Mouse (Mus musculus) myocyte (in vitro differentiated cells): ENCODE measurements around the gene Cacng2. TPM values are rescaled to one million over a fixed set of nuclear protein-coding genes. Genes with fewer than 3 reads are reported as not detected.

Source experiments
- H3K27me3 ChIP-seq: one replicate; pipeline ENCODE4 v1.6.1; 2011; ENCODE audit not compliant: control insufficient read depth, insufficient read depth, insufficient read length
- H3K36me3 ChIP-seq: one replicate; pipeline ENCODE4 v1.6.1; 2011; ENCODE audit not compliant: control insufficient read depth, insufficient read depth
- H3K4me2 ChIP-seq: one replicate; pipeline ENCODE4 v1.6.1; 2011; ENCODE audit warnings: low read depth, control low read depth
- H3K4me3 ChIP-seq: one replicate; pipeline ENCODE4 v1.5.1; 2011; ENCODE audit warnings: mild to moderate bottlenecking, control low read depth, moderate library complexity
- H3K79me2 ChIP-seq: one replicate; pipeline ENCODE4 v1.6.1; 2011; ENCODE audit not compliant: control insufficient read depth, insufficient read depth
- H3ac ChIP-seq: one replicate; pipeline ENCODE4 v1.6.1; 2011; ENCODE audit not compliant: control insufficient read depth, insufficient read length
- E2F4 ChIP-seq: IDR thresholded peaks from one replicate; pipeline ENCODE4 v1.6.1; 2011; ENCODE audit warnings: mild to moderate bottlenecking, control low read depth, moderate library complexity; ENCODE audit not compliant: insufficient read depth
- MAX ChIP-seq: IDR thresholded peaks from one replicate; pipeline ENCODE4 v1.6.1; 2011; ENCODE audit warnings: low read depth, mild to moderate bottlenecking, control low read depth
- MYOD1 ChIP-seq, 3 experiments: IDR thresholded peaks; one replicate each; pipeline ENCODE4 v1.6.1; 2011; ENCODE audit warnings: control low read depth in 2 of 3, low read depth in 2 of 3, mild to moderate bottlenecking in 2 of 3, moderate library complexity in 1 of 3; ENCODE audit not compliant: insufficient read length in 2 of 3, control insufficient read depth in 1 of 3
- MYOG ChIP-seq, 3 experiments: IDR thresholded peaks; one replicate each; pipeline ENCODE4 v1.6.1; 2011; ENCODE audit warnings: control low read depth in 2 of 3, low read depth in 2 of 3, mild to moderate bottlenecking in 2 of 3; ENCODE audit not compliant: insufficient read length in 2 of 3, control insufficient read depth in 1 of 3, insufficient read depth in 1 of 3
- POLR2A ChIP-seq: IDR thresholded peaks from one replicate; pipeline ENCODE4 v1.6.1; 2011; ENCODE audit warnings: low read depth, mild to moderate bottlenecking, control low read depth, moderate library complexity; ENCODE audit not compliant: insufficient read length
- POLR2AphosphoS2 ChIP-seq: IDR thresholded peaks from one replicate; pipeline ENCODE4 v1.6.1; 2011; ENCODE audit warnings: low read depth, control low read depth; ENCODE audit not compliant: insufficient read length
- REST ChIP-seq: IDR thresholded peaks from one replicate; pipeline ENCODE4 v1.6.1; 2011; ENCODE audit warnings: mild to moderate bottlenecking, control low read depth, moderate library complexity; ENCODE audit not compliant: insufficient read depth, insufficient read length
- SRF ChIP-seq: IDR thresholded peaks from one replicate; pipeline ENCODE4 v1.6.1; 2011; ENCODE audit warnings: low read depth; ENCODE audit not compliant: control insufficient read depth, insufficient read length
- TCF12 ChIP-seq: IDR thresholded peaks from one replicate; pipeline ENCODE4 v1.6.1; 2011; ENCODE audit warnings: mild to moderate bottlenecking, control low read depth; ENCODE audit not compliant: poor library complexity, insufficient read depth, severe bottlenecking
- TCF3 ChIP-seq: IDR thresholded peaks from one replicate; pipeline ENCODE4 v1.6.1; 2011; ENCODE audit warnings: low read depth, control low read depth; ENCODE audit not compliant: insufficient read length
- USF1 ChIP-seq: IDR thresholded peaks from one replicate; pipeline ENCODE4 v1.6.1; 2011; ENCODE audit warnings: low read depth, mild to moderate bottlenecking, control low read depth, moderate library complexity
- polyA plus RNA-seq: library from polyadenylated mRNA; unstranded; fragments of >200 nt; fragmentation: generic; extraction: Trizol; gene quantifications from one replicate; pipeline ENCODE4 v1.2.1, GENCODE M21; 2012; ENCODE audit warnings: missing spikeins

The Cacng2 gene
- polyA plus RNA-seq, 1 experiment: 0.04 TPM

DNA sequence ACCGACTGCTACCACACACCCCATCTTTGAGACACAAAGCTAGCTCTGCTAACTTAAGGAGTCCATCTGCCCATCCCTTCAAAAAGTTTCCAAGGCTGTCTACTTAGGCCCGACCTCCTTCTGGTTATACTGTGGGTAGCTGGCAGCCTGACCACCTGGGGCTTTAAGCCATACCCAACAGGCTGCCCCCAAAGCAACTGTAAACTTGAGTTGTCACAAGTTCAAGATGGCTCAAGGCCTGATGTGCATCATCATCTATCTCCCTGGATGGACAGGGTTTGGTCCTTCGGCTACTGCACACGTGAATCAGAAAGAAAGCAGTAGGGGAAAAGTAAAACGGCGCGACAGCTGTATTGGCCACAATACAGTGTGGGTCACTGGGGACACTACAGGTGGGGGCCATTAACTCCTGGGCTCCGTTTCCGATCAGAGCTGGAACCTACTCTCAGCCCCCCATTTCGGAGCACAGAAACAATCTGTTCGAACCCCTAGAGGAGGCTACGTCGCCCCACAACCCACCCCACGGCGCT lies 149.8 kb downstream of the Cacng2 start:
- peaks cover 36% of the 10 kb centered on the region for H3K36me3 ChIP-seq
- peak overlapping the region; percentile 91 for H3K4me2 ChIP-seq
- H3K79me2 ChIP-seq: peaks cover 30% of the 10 kb centered on the region
- H3K27me3 ChIP-seq: peaks cover 6% of the 10 kb centered on the region
- peak in 1 of 3 experiments; percentile 14 for TF ChIP-seq MYOG (IDR thresholded peaks at IDR 0.05; ENCODE audit: control insufficient read depth in 1 of 3, insufficient read depth in 1 of 3, insufficient read length in 2 of 3, low read depth in 2 of 3)
- TF ChIP-seq TCF3: no peak
- H3K4me3 ChIP-seq: peak overlapping the region; percentile 83
- H3ac ChIP-seq: peak overlapping the region; percentile 44

DNA sequence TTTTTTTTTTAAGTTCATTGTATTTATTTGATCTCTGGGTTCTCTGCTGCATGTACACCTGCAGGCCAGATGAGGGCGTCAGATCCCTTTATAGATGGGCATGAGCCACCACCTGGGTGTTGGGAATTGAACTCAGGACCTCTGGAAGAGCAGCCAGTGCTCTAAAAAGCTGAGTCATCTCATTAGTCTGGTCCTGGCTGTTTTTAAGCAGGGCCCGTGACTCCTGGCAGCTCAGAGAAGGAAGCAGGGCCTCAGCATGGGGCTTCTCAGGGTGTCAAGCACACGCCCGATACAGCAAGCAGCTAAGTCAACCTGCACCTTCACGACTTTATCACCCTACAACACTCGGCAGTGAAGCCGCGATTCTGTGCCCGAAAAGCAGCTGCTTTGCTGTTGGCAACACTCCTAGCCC lies 154.7 kb downstream of the Cacng2 start:
- H3ac ChIP-seq: no peak overlapping the region
- peaks cover 84% of the 10 kb centered on the region for H3K36me3 ChIP-seq
- no peak overlapping the region for H3K4me2 ChIP-seq
- TF ChIP-seq SRF (no peak), POLR2AphosphoS2 (peak; percentile 34)
- H3K27me3 ChIP-seq: no peaks in the 10 kb centered on the region
- peaks cover 26% of the 10 kb centered on the region for H3K79me2 ChIP-seq
- H3K4me3 ChIP-seq: no peak overlapping the region

DNA sequence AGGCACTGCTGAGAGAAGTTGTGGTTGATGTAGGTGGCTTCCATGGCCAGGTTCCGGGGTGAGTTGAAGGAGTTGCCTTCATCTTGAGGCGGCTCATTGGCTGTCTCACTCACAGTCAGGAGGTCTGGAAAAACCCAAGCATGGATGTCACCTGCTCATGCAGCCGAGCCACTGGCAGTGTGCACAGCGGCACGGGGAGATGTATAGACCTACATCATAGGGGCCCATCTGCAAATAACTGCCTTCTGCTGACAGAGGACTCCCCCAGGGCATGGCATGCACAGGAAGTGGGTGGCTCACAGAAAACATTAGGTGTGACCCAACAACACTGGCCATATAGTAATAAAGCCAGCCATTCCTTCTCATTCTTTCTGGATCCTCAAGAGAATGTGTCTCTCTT lies 157.4 kb downstream of the Cacng2 start:
- no peaks in the 10 kb centered on the region for H3K27me3 ChIP-seq
- TF ChIP-seq MYOD1 (IDR thresholded peaks at IDR 0.05; ENCODE audit: control insufficient read depth in 1 of 3, insufficient read length in 2 of 3, low read depth in 2 of 3) (no peak), TCF12 (no peak)
- H3K36me3 ChIP-seq: peaks cover 90% of the 10 kb centered on the region
- H3K79me2 ChIP-seq: no peaks in the 10 kb centered on the region
- H3K4me2 ChIP-seq: no peak overlapping the region
- H3ac ChIP-seq: no peak overlapping the region
- H3K4me3 ChIP-seq: no peak overlapping the region

DNA sequence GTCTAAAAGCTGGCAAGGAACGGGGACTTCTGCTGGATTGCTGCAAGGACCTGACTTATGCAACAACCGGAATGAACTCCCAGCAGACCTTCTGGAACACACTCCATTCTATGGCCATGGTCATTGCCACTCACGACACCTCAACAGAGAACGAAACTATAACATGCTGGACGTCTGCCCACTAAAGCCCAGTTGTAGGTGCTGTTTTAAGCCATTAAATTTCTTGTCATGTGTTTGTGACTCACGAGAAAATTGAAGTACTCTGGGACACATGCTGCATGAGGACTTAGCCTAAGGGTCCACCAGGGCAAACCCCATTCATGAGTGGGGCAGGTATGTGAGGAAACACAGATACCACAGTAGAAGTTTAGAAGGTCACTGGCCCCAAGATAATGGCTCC lies 159.1 kb downstream of the Cacng2 start:
- Histone ChIP-seq H3K36me3 (peaks cover 72% of the 10 kb centered on the region), H3ac (no peak overlapping the region), H3K79me2 (no peaks in the 10 kb centered on the region), H3K4me3 (no peak overlapping the region), H3K27me3 (no peaks in the 10 kb centered on the region), H3K4me2 (no peak overlapping the region)
- no peak for TF ChIP-seq REST
- no peak for TF ChIP-seq POLR2AphosphoS2
- TF ChIP-seq TCF12: no peak
- no peak for TF ChIP-seq MAX
- no peak for TF ChIP-seq E2F4
- no peak for TF ChIP-seq USF1
- TF ChIP-seq MYOG (IDR thresholded peaks at IDR 0.05; ENCODE audit: control insufficient read depth in 1 of 3, insufficient read depth in 1 of 3, insufficient read length in 2 of 3, low read depth in 2 of 3): no peak
- TF ChIP-seq POLR2A: no peak

DNA sequence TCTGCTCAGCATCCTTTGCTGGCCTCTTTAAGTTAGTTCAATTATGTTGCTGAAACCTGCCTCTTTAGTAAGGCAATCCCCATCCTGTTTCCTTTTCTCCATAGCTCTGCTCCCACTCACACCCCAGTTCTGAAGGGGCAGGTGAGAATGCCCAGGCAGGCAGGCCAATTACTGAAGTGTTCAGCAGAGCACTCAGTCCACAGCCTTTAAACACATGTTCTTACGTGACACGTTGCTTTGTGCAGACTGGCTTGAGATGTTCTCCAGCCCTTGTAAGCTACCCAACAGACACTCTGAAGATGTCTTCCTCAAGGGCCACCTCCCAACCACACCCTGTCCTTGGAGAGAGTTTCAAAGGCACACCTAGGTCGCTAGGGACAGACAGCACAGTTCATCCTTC lies 161.8 kb downstream of the Cacng2 start:
- peaks cover 46% of the 10 kb centered on the region for H3K36me3 ChIP-seq
- TF ChIP-seq MAX (no peak), POLR2AphosphoS2 (peak; percentile 96)
- no peaks in the 10 kb centered on the region for H3K79me2 ChIP-seq
- no peak overlapping the region for H3K4me2 ChIP-seq
- no peaks in the 10 kb centered on the region for H3K27me3 ChIP-seq
- no peak overlapping the region for H3ac ChIP-seq
- no peak overlapping the region for H3K4me3 ChIP-seq

- Histone ChIP-seq H3ac (no peak overlapping the region), H3K36me3 (peaks cover 41% of the 10 kb centered on the region), H3K27me3 (no peaks in the 10 kb centered on the region), H3K4me3 (no peak overlapping the region), H3K4me2 (no peak overlapping the region), H3K79me2 (no peaks in the 10 kb centered on the region)
- TF ChIP-seq POLR2AphosphoS2 (peak; percentile 85), MYOG (IDR thresholded peaks at IDR 0.05; ENCODE audit: control insufficient read depth in 1 of 3, insufficient read depth in 1 of 3, insufficient read length in 2 of 3, low read depth in 2 of 3) (no peak)
Measured at GRCm38 (mm10) chr15:77957625-77958024, 162.2 kb downstream of the Cacng2 start.

- H3K79me2 ChIP-seq: no peaks in the 10 kb centered on the region
- H3K4me3 ChIP-seq: peak within 1 kb of the TSS; percentile 14
- no peaks in the 10 kb centered on the region for H3K27me3 ChIP-seq
- H3K4me2 ChIP-seq: peak within 1 kb of the TSS; percentile 79
- TF ChIP-seq MYOD1 (IDR thresholded peaks at IDR 0.05; ENCODE audit: control insufficient read depth in 1 of 3, insufficient read length in 2 of 3, low read depth in 2 of 3) (peak in 1 of 3 experiments; percentile 45), POLR2A (peak; percentile 89), POLR2AphosphoS2 (peak; percentile 91), MAX (peak; percentile 68), REST (no peak), TCF3 (no peak), USF1 (peak; percentile 89), SRF (peak; percentile 68), MYOG (IDR thresholded peaks at IDR 0.05; ENCODE audit: control insufficient read depth in 1 of 3, insufficient read depth in 1 of 3, insufficient read length in 2 of 3, low read depth in 2 of 3) (peak in 2 of 3 experiments; percentile 45 to 48)
- H3K36me3 ChIP-seq: peaks cover 30% of the 10 kb centered on the region
- peak within 1 kb of the TSS; percentile 6 for H3ac ChIP-seq
Measured at GRCm38 (mm10) chr15:77956404-77956901, 163.4 kb downstream of the Cacng2 start, which contains the start of gene Foxred2. Gene Foxred2 (minus strand): TSS chr15:77956722.
